Mouse (Mus musculus) liver, embryonic 11.5 days (tissue): Measurements from ENCODE around the gene Anapc5. TPM values are rescaled to one million over a fixed set of nuclear protein-coding genes. Genes with fewer than 3 reads are reported as not detected.

ENCODE experiments used
- ATAC-seq: fragments of 200-750 bp; cut with Nextera tagmentation; replicated peaks from 2 replicates; pipeline ENCODE4 v1.8.0; 2017; ENCODE audit warnings: moderate number of reproducible peaks, mild to moderate bottlenecking, moderate TSS enrichment, moderate library complexity; ENCODE audit not compliant: low FRiP score
- DNase-seq: peaks from one replicate; pipeline ENCODE4 v3.0.0-alpha.2; 2017; ENCODE audit warnings: low spot score
- H3K27ac ChIP-seq: fragments of 300-500 bp; sonication (generic); 2 replicates; pipeline ENCODE4 v1.5.1; 2014; ENCODE audit warnings: mild to moderate bottlenecking, low read depth, low read length, control low read depth
- H3K27me3 ChIP-seq: fragments of 300-500 bp; sonication (generic); replicated peaks from 2 replicates; pipeline ENCODE4 v1.6.1; 2014; ENCODE audit warnings: low read length, mixed read lengths; ENCODE audit not compliant: control insufficient read depth, insufficient read depth
- H3K36me3 ChIP-seq: fragments of 300-500 bp; sonication (generic); 2 replicates; pipeline ENCODE4 v1.6.1; 2014; ENCODE audit warnings: mild to moderate bottlenecking, low read length, moderate library complexity, mixed read lengths; ENCODE audit not compliant: control insufficient read depth, insufficient read depth
- H3K4me1 ChIP-seq: fragments of 300-500 bp; sonication (generic); replicated peaks from 2 replicates; pipeline ENCODE4 v1.6.1; 2014; ENCODE audit warnings: low read length, mixed read lengths; ENCODE audit not compliant: control insufficient read depth, insufficient read depth
- H3K4me2 ChIP-seq: fragments of 300-500 bp; sonication (generic); 2 replicates; pipeline ENCODE4 v1.6.1; 2014; ENCODE audit warnings: mild to moderate bottlenecking, control low read depth, moderate library complexity
- H3K4me3 ChIP-seq: fragments of 300-500 bp; sonication (generic); 2 replicates; pipeline ENCODE4 v1.5.1; 2014; ENCODE audit warnings: low read depth, low read length, control low read depth
- H3K9ac ChIP-seq: fragments of 300-500 bp; sonication (generic); 2 replicates; pipeline ENCODE4 v1.6.1; 2014; ENCODE audit warnings: low read depth, low read length, control low read depth
- H3K9me3 ChIP-seq: fragments of 300-500 bp; sonication (generic); 2 replicates; pipeline ENCODE4 v1.6.1; 2016; ENCODE audit warnings: low read length, inconsistent platforms, mixed read lengths; ENCODE audit not compliant: control insufficient read depth
- WGBS: fragments of 180-500 bp; shearing (Covaris S2); extraction: QIAGEN DNeasy Blood & Tissue Kit; methylation state at CpG from one replicate; pipeline ENCODE4 v1.1.7; 2014; 5-methylcytosine and 5-hydroxymethylcytosine counted together
- polyA plus RNA-seq: library from polyadenylated mRNA; unstranded; fragments of >200 nt; fragmentation: Nextera tagmentation; extraction: Ambion mirVana; gene quantifications from 2 replicates; pipeline ENCODE4 v1.2.1, GENCODE M21; 2014

Anapc5 gene
- polyA plus RNA-seq, 1 experiment from 2014 or later, result 392 TPM

DNA sequence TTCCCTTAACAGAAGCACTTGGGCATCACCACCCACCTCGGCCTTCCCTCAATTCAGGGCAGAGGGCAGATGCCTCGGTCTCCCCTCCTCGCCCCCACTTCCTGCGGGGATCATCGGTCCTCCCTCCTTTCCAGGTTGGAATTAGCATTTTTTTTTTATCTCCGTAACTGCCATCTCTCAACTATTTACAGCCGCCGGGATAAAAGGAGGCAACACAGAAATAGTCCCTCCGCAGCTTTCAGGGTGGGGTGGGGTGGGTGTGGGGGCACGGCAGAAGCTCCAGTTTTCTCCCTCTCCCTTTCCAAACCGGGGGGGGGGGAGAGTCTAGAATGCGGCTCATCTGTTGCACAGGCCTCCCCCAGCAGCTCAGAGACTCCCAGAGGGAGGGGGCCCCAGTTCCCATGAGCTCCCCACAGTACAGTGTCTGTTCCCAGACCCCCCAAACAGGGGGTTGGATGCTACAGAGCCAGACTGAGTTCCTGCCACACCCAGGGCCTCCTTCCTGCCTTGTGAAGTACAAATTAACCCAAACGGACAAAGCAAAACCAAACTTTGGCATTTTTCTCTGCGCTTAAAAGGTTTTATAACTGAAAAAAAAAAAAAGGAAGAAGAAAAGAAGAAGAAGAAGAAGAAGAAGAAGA, 45.4 kb downstream of the Anapc5 start:
- Histone ChIP-seq H3K4me3 (no peak overlapping the region), H3K27me3 (no peaks in the 10 kb centered on the region), H3K36me3 (peaks cover 4% of the 10 kb centered on the region; the same call in 1 of the 2 replicates), H3K4me1 (peaks cover 34% of the 10 kb centered on the region), H3K27ac (peak overlapping the region; percentile 43; the same call in 1 of the 2 replicates), H3K9ac (no peak overlapping the region), H3K9me3 (peaks cover 5% of the 10 kb centered on the region; the same call in 1 of the 2 replicates), H3K4me2 (peak overlapping the region; percentile 37)
- 75% methylated on average over 14 of the region's 14 CpGs for WGBS
- DNase-seq (no peak), ATAC-seq (no peak)

DNA sequence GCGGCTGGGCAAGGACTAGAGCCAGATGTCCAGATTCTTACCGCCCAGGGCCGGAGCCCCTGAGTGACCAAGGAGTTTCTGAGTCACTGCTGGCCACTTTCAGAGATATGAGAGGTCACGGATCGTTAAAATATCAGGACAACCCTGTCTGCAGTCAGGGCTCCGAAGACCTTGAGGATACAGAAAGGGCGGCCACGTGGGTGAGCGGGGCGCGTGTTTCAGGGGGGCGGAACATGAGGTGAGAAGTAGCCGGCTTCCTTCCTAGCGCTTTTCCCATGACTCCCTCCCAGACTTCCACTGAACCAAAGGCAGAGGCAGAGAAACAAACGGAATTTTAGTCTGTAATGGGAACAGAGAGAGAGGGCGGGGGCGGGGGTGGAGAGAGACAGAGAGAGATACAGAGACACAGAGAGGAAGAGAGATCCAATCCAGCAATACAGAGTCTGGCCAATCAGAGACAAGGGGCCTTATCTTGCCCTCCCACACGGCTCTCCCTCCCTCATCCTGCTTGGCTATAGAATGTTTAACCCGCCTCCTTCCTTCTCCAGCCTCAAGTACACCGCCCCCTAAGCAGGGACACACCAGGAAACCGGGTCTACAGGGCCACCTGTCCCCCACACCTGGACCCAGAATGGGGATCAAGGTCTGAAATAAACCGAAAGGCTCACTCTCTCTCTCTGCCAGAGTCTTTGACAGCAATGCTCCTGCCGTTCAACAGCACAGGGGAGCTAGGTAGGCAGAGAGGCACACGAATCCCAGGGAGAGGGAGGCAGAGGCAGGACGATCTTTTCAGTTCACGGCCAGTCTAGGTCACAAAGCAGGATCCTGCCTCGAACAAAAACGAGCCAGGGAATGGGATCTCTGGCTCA, 46.2 kb downstream of the Anapc5 start:
- DNase-seq (peak; percentile 70), ATAC-seq (peak; percentile 80)
- Histone ChIP-seq H3K4me3 (peak overlapping the region; percentile 5), H3K9me3 (peaks cover 5% of the 10 kb centered on the region; the same call in 1 of the 2 replicates), H3K27me3 (no peaks in the 10 kb centered on the region), H3K4me2 (peak overlapping the region; percentile 37), H3K9ac (no peak overlapping the region), H3K36me3 (peaks cover 4% of the 10 kb centered on the region; the same call in 1 of the 2 replicates), H3K27ac (peak overlapping the region; percentile 43; the same call in 1 of the 2 replicates), H3K4me1 (peaks cover 40% of the 10 kb centered on the region)
- WGBS, result 59% methylated on average over 28 of the region's 28 CpGs

DNA sequence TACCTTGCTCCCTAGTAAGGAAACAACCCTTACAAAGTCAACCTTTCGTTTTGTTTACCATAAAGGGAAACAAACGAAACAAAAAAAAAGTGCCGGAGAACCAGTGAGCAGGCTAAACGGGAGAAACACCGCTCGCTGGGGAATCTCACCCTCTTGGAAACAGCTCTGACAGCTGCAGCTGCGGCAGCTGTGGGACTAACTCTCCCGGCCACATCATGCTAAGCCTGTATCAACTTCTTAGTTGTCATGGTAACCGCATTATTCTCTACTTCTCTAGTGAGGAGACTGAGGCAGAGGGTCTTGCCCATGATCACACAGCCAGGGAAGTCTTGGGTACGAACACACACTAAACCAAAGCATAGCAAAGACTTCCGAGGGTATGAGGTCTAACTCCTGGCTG, 47.4 kb downstream of the Anapc5 start:
- peaks cover 40% of the 10 kb centered on the region for H3K4me1 ChIP-seq
- H3K4me3 ChIP-seq, result no peak overlapping the region
- 87% methylated on average over 11 of the region's 11 CpGs for WGBS
- ATAC-seq (no peak), DNase-seq (no peak)
- no peak overlapping the region for H3K27ac ChIP-seq
- no peak overlapping the region for H3K9ac ChIP-seq
- peaks cover 4% of the 10 kb centered on the region; the same call in 1 of the 2 replicates for H3K36me3 ChIP-seq
- H3K9me3 ChIP-seq, result peaks cover 5% of the 10 kb centered on the region; the same call in 1 of the 2 replicates
- H3K27me3 ChIP-seq, result no peaks in the 10 kb centered on the region
- H3K4me2 ChIP-seq, result no peak overlapping the region

DNA sequence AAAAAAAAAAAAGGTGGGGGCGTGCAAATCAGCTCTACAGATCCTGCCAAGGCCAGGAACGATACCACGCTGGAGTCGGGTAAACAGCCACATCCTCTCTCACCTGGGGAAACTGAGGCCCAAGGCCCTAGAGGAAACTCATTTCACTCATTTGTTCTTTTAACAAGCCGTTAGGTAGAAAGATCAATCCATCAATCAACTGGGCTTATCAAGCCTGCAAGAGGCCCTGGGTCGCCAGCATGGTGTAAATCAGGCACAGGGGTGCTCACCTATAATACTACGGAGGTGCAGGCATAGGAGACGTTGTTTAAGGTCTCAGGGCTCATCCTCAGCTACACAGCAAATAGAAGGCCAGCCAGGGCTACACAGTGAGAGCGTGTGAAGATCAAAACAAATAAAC, 49.7 kb downstream of the Anapc5 start:
- WGBS, result 62% methylated on average over 9 of the region's 9 CpGs
- Histone ChIP-seq H3K27ac (peak overlapping the region; percentile 3; the same call in 1 of the 2 replicates), H3K4me2 (peak overlapping the region; percentile 28; the same call in 1 of the 2 replicates), H3K9me3 (peaks cover 5% of the 10 kb centered on the region; the same call in 1 of the 2 replicates), H3K4me3 (no peak overlapping the region), H3K27me3 (no peaks in the 10 kb centered on the region), H3K36me3 (peaks cover 4% of the 10 kb centered on the region; the same call in 1 of the 2 replicates), H3K9ac (no peak overlapping the region), H3K4me1 (peaks cover 27% of the 10 kb centered on the region)
- ATAC-seq, result no peak
- no peak for DNase-seq

DNA sequence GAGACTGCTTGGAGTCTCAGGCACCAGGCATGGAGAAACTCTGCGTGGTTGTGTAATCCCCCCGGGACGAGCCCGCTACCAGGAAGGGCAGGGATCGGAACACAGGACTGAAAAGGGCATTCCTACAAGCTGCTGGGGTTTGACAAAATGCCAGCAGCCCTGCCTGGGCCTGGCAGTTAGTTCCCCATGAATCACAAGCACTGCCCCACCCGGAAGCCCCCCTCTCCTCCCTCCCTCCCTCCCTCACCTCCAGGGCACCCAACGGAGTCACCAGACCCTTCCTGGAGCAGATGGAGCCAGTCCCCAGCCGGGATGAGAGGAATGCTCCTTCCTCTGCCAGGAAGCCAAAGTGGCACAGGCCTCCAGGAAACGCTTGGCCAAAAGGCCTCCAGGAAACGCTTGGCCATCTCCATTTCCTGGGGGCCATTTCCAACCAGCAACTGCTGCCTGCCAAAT, 50.3 kb downstream of the Anapc5 start:
- no peak for DNase-seq
- peak overlapping the region; percentile 59; the same call in 1 of the 2 replicates for H3K27ac ChIP-seq
- H3K9ac ChIP-seq, result 0 out of 2 replicates have a peak overlapping the region, but pooled peaks have one; percentile 44
- no peak for ATAC-seq
- WGBS, result 54% methylated on average over 10 of the region's 10 CpGs
- H3K4me2 ChIP-seq, result peak overlapping the region; percentile 28
- H3K9me3 ChIP-seq, result peaks cover 5% of the 10 kb centered on the region; the same call in 1 of the 2 replicates
- no peak overlapping the region for H3K4me3 ChIP-seq
- H3K4me1 ChIP-seq, result peaks cover 26% of the 10 kb centered on the region
- H3K36me3 ChIP-seq, result peaks cover 4% of the 10 kb centered on the region; the same call in 1 of the 2 replicates
- no peaks in the 10 kb centered on the region for H3K27me3 ChIP-seq

DNA sequence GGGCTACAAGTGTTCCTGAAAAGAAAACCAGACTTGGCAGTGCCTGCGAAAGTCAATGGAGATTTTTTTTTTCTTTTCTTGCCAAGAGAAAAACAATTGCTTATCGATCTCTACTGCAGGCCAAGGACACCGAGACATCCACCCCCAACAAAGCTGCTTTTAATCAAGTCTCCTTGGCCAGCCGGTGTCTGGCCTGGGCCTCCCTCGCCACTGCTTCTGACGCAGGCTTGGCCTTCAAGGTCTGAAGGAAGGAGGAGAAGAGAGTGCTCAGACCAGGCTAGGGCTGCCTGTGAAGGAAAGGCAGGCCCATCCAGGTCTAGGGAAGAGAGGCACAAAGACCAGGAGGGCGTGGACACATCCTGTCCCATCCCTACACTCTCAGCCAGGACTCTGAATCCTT, 50.8 kb downstream of the Anapc5 start:
- ATAC-seq (no peak), DNase-seq (no peak)
- H3K36me3 ChIP-seq, result peaks cover 4% of the 10 kb centered on the region; the same call in 1 of the 2 replicates
- H3K4me2 ChIP-seq, result no peak overlapping the region
- H3K9ac ChIP-seq, result 0 out of 2 replicates have a peak overlapping the region, but pooled peaks have one; percentile 44
- H3K27ac ChIP-seq, result peak overlapping the region; percentile 59
- H3K9me3 ChIP-seq, result peaks cover 5% of the 10 kb centered on the region; the same call in 1 of the 2 replicates
- H3K4me3 ChIP-seq, result no peak overlapping the region
- no peaks in the 10 kb centered on the region for H3K27me3 ChIP-seq
- WGBS, result 66% methylated on average over 7 of the region's 7 CpGs
- H3K4me1 ChIP-seq, result peaks cover 22% of the 10 kb centered on the region

DNA sequence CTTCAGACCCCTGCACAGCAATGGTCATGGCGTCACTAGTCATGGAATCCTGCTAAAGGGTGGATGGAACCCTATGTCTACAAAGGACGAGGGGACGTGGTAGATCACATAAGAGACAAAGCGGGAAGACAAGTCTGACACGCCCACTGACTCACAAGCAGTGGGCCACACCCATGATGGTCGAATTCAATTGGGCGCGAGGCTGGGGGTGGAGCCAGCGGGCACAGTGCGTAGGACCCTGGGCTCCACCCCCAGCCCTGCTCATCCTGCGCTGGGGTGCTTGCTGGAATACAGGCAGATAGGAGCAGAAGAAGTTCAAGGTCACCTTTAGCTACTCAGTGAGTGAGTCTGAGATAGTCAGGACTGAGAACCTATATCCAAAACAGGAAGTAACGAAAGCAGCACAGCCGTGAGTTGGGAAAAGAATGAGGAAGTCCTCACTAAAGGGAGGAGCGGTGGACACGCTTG, 52.0 kb downstream of the Anapc5 start:
- no peak for DNase-seq
- H3K4me2 ChIP-seq, result no peak overlapping the region
- WGBS, result 66% methylated on average over 15 of the region's 15 CpGs
- H3K9ac ChIP-seq, result no peak overlapping the region
- peaks cover 4% of the 10 kb centered on the region; the same call in 1 of the 2 replicates for H3K36me3 ChIP-seq
- peaks cover 5% of the 10 kb centered on the region; the same call in 1 of the 2 replicates for H3K9me3 ChIP-seq
- H3K27me3 ChIP-seq, result no peaks in the 10 kb centered on the region
- peak; percentile 80 for ATAC-seq
- no peak overlapping the region for H3K4me3 ChIP-seq
- H3K27ac ChIP-seq, result no peak overlapping the region
- peaks cover 19% of the 10 kb centered on the region for H3K4me1 ChIP-seq

DNA sequence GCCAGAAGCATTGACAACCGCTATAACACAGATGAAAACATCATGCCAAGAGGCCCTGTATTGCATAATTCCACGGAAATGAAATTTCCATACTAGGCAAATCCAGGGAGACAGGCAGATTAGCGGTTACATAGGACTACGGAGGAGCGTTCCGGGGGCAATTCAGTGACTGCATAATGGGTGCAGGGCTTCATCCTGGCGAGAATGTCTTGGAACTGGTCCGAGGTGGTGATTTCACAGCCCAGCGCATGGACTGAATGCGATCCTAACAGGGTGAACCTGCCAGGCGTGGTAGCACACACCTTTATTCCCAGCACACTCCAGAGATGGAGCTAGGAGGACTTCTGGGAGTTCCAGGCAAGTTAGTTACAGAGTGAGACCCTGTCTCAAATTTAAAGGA, 53.9 kb downstream of the Anapc5 start:
- H3K27me3 ChIP-seq, result no peaks in the 10 kb centered on the region

More for the DNA sequence above, 53.9 kb downstream of the Anapc5 start:
- H3K4me1 ChIP-seq, result peaks cover 23% of the 10 kb centered on the region
- H3K27ac ChIP-seq, result no peak overlapping the region
- 92% methylated on average over 11 of the region's 11 CpGs for WGBS
- DNase-seq (no peak), ATAC-seq (no peak)
- no peaks in the 10 kb centered on the region for H3K36me3 ChIP-seq
- no peak overlapping the region for H3K9ac ChIP-seq
- no peaks in the 10 kb centered on the region for H3K9me3 ChIP-seq
- H3K4me3 ChIP-seq, result no peak overlapping the region
- H3K4me2 ChIP-seq, result no peak overlapping the region
